Mouse (Mus musculus): ENCODE measurements at regions not wholly inside any gene's neighbourhood (a gene's known extent, or its start where the extent isn't known, plus 50 kb on each side); places are given as distances from the start of the nearest gene placed in this dataset.

DNA sequence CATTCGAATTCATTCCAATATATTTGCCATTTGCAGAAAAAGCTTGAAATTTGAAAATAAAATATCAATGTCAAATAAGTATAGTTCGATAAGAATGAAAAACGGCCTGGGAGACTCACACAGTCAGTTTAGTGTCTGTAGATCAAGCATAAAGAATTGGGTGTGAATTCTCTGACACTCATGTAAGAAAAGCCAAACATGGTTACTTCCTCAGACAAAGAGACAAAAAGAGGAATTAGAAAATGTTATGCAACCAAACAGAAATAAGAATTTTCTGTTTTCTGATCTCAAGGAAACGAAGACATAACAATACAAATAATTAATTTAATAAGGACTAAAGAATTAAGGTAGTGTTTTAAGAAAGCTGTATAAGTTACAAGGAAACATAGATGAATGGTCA, 113.7 kb upstream of the Egfr start:
- TF ChIP-seq CTCF (IDR thresholded peaks at IDR 0.05; ENCODE audit: extremely low read depth, insufficient read length, insufficient replicate concordance, low read depth, low read length) (no peak), POLR2A (IDR thresholded peaks at IDR 0.05; ENCODE audit: low read depth, low read length) (no peak)

Data from small intestine, adult 2 months (tissue).